Mouse (Mus musculus): Measurements from ENCODE around the gene Uba6.

The Uba6 gene

GRCm38 (mm10) chr5:86172449-86173161, at the start of gene Uba6:
Gene Uba6 (minus strand): TSS chr5:86172803.
- DNase-seq = peak; percentile 100

- DNase-seq = no peak
Measured at GRCm38 (mm10) chr5:86197801-86198200, 25.2 kb upstream of the Uba6 start, which contains the start of gene Gnrhr. Gene Gnrhr (minus strand): TSS chr5:86197901.

GRCm38 (mm10) chr5:86191356-86191755, 18.8 kb upstream of the Uba6 start:
- DNase-seq = peak in 1 of 2 experiments; percentile 58

GRCm38 (mm10) chr5:86190770-86191169, 18.2 kb upstream of the Uba6 start:
- peak; percentile 60 for DNase-seq

- DNase-seq = no peak
Measured at GRCm38 (mm10) chr5:86190290-86190689, 17.7 kb upstream of the Uba6 start.

GRCm38 (mm10) chr5:86187441-86187840, 14.8 kb upstream of the Uba6 start:
- DNase-seq = no peak

GRCm38 (mm10) chr5:86173778-86174177, 1.2 kb upstream of the Uba6 start:
- DNase-seq = peak in 1 of 2 experiments; percentile 21

- no peak for DNase-seq
Measured at GRCm38 (mm10) chr5:86172088-86172448, 535 bp downstream of the Uba6 start.

- no peak for DNase-seq
Measured at GRCm38 (mm10) chr5:86129828-86130227, 42.8 kb downstream of the Uba6 start.

GRCm38 (mm10) chr5:86128749-86129148, 43.9 kb downstream of the Uba6 start:
- no peak for DNase-seq

- no peak for DNase-seq
Measured at GRCm38 (mm10) chr5:86118457-86119094, 54.0 kb downstream of the Uba6 start.

GRCm38 (mm10) chr5:86113997-86114396, 58.6 kb downstream of the Uba6 start:
- no peak for DNase-seq

- no peak for DNase-seq
Measured at GRCm38 (mm10) chr5:86113037-86113436, 59.6 kb downstream of the Uba6 start.

GRCm38 (mm10) chr5:86111074-86111473, 61.5 kb downstream of the Uba6 start:
- DNase-seq = no peak

GRCm38 (mm10) chr5:86106610-86107009, 66.0 kb downstream of the Uba6 start:
- DNase-seq = no peak

- peak in 1 of 2 experiments; percentile 1 for DNase-seq
Measured at GRCm38 (mm10) chr5:86102176-86102575, 70.4 kb downstream of the Uba6 start.

GRCm38 (mm10) chr5:86100621-86101020, 72.0 kb downstream of the Uba6 start:
- DNase-seq = no peak

GRCm38 (mm10) chr5:86098988-86099387, 73.6 kb downstream of the Uba6 start:
- no peak for DNase-seq

GRCm38 (mm10) chr5:86094754-86095153, 77.8 kb downstream of the Uba6 start:
- no peak for DNase-seq

GRCm38 (mm10) chr5:86086751-86087150, 85.9 kb downstream of the Uba6 start:
- no peak for DNase-seq

GRCm38 (mm10) chr5:86084979-86085378, 87.6 kb downstream of the Uba6 start:
- DNase-seq = no peak

- no peak for DNase-seq
Measured at GRCm38 (mm10) chr5:86083987-86084386, 88.6 kb downstream of the Uba6 start.

- no peak for DNase-seq
Measured at GRCm38 (mm10) chr5:86078720-86079334, 93.8 kb downstream of the Uba6 start.

Measured in cerebellum, postnatal 14 days (tissue).